Mouse (Mus musculus) lung, embryonic 15.5 days (tissue): ENCODE results near the gene Adamts4. TPM values are rescaled to one million over a fixed set of nuclear protein-coding genes. Genes with fewer than 3 reads are reported as not detected.
"Not testable (repeated sequence)": the region's sequence is repeated elsewhere in the genome, so short reads cannot be mapped to it uniquely, and the experiment has no call there.

Source experiments
- ATAC-seq: fragments of 200-750 bp; cut with Nextera tagmentation; 2 replicates; pipeline ENCODE4 v1.8.0; 2017; ENCODE audit warnings: moderate number of reproducible peaks, borderline replicate concordance; ENCODE audit not compliant: low FRiP score, low TSS enrichment; ENCODE audit errors: extremely low read depth
- H3K27ac ChIP-seq: fragments of 300-500 bp; sonication (generic); 2 replicates; pipeline ENCODE4 v1.5.1; 2015; ENCODE audit warnings: moderate library complexity, mild to moderate bottlenecking, inconsistent platforms
- H3K27me3 ChIP-seq: fragments of 300-500 bp; sonication (generic); 2 replicates; pipeline ENCODE4 v1.6.1; 2015; ENCODE audit warnings: inconsistent platforms
- H3K36me3 ChIP-seq: fragments of 300-500 bp; sonication (generic); 2 replicates; pipeline ENCODE4 v1.6.1; 2015; ENCODE audit warnings: inconsistent platforms
- H3K4me1 ChIP-seq: fragments of 300-500 bp; sonication (generic); 2 replicates; pipeline ENCODE4 v1.6.1; 2015; ENCODE audit warnings: inconsistent platforms
- H3K4me2 ChIP-seq: fragments of 300-500 bp; sonication (generic); 2 replicates; pipeline ENCODE4 v1.6.1; 2015; ENCODE audit warnings: inconsistent platforms, mild to moderate bottlenecking, moderate library complexity
- H3K4me3 ChIP-seq: fragments of 300-500 bp; sonication (generic); 2 replicates; pipeline ENCODE4 v1.5.1; 2015; ENCODE audit warnings: mild to moderate bottlenecking, inconsistent platforms
- H3K9ac ChIP-seq: fragments of 300-500 bp; sonication (generic); 2 replicates; pipeline ENCODE4 v1.6.1; 2015; ENCODE audit warnings: inconsistent platforms
- H3K9me3 ChIP-seq: fragments of 300-500 bp; sonication (generic); 2 replicates; pipeline ENCODE4 v1.6.1; 2016; ENCODE audit warnings: inconsistent platforms
- WGBS: fragments of 180-500 bp; shearing (Covaris S2); methylation state at CpG from one replicate; pipeline ENCODE4 v1.1.7; 2015; 5-methylcytosine and 5-hydroxymethylcytosine counted together
- polyA plus RNA-seq: library from polyadenylated mRNA; unstranded; fragments of >200 nt; fragmentation: Nextera tagmentation; extraction: Ambion mirVana; gene quantifications from 2 replicates; pipeline ENCODE4 v1.2.1, GENCODE M21; 2015

Gene Adamts4
- polyA plus RNA-seq, 1 experiment from 2014 or later, result 9.6 TPM

- Histone ChIP-seq H3K27me3 (no peaks in the 10 kb centered on the region; the same call in 1 of the 2 replicates), H3K27ac (no peak overlapping the region), H3K36me3 (no peaks in the 10 kb centered on the region), H3K4me2 (no peak overlapping the region), H3K4me3 (no peak overlapping the region), H3K9me3 (no peaks in the 10 kb centered on the region), H3K4me1 (peaks cover 7% of the 10 kb centered on the region; the same call in 1 of the 2 replicates), H3K9ac (no peak overlapping the region)
- no peak for ATAC-seq
- 62% methylated on average over 3 of the region's 3 CpGs for WGBS
These were observed 48.0 kb downstream of the Adamts4 start for GRCm38 (mm10) chr1:171298226-171298625.

- H3K36me3 ChIP-seq, H3K9me3 ChIP-seq, H3K27me3 ChIP-seq, H3K4me2 ChIP-seq, H3K27ac ChIP-seq, H3K9ac ChIP-seq, ATAC-seq, H3K4me3 ChIP-seq, H3K4me1 ChIP-seq: not testable (repeated sequence)
- 54% methylated on average over 5 of the region's 5 CpGs for WGBS
These were observed 55.9 kb downstream of the Adamts4 start for GRCm38 (mm10) chr1:171306157-171306556.

- H3K36me3 ChIP-seq, result no peaks in the 10 kb centered on the region
- no peaks in the 10 kb centered on the region for H3K9me3 ChIP-seq
- ATAC-seq, result no peak
- no peak overlapping the region for H3K4me3 ChIP-seq
- no peak overlapping the region for H3K27ac ChIP-seq
- H3K4me2 ChIP-seq, result no peak overlapping the region
- no peak overlapping the region for H3K9ac ChIP-seq
- no peaks in the 10 kb centered on the region for H3K27me3 ChIP-seq
- 71% methylated on average over 2 of the region's 2 CpGs for WGBS
- H3K4me1 ChIP-seq, result no peaks in the 10 kb centered on the region
These were observed 59.1 kb downstream of the Adamts4 start for GRCm38 (mm10) chr1:171309321-171309720.

Other genes with a start within 250 kb of the Adamts4 start
- 0.42 and 0.66 TPM in 2 replicates for gene Fcgr4, start 231.5 kb upstream of the Adamts4 start, polyA plus RNA-seq
- 13.2 and 15.1 TPM in 2 replicates for gene Fcgr3, start 185.5 kb upstream of the Adamts4 start, polyA plus RNA-seq
- 7.2 and 8.3 TPM in 2 replicates for gene Cfap126, start 136.5 kb upstream of the Adamts4 start, polyA plus RNA-seq
- 256 and 267 TPM in 2 replicates for gene Sdhc, start 99.8 kb upstream of the Adamts4 start, polyA plus RNA-seq
- 0.69 and 1.0 TPM in 2 replicates for gene Mpz, start 99.7 kb upstream of the Adamts4 start, polyA plus RNA-seq
- gene Pcp4l1, start 54.2 kb upstream of the Adamts4 start, polyA plus RNA-seq, result 5.0 and 5.9 TPM in 2 replicates
- 0.20 and 0.33 TPM in 2 replicates for gene Nr1i3, start 36.5 kb upstream of the Adamts4 start, polyA plus RNA-seq
- 34.9 and 35.4 TPM in 2 replicates for gene Tomm40l, start 27.9 kb upstream of the Adamts4 start, polyA plus RNA-seq
- gene Apoa2, start 25.4 kb upstream of the Adamts4 start, polyA plus RNA-seq, result 9.5 and 38.1 TPM in 2 replicates
- 46.3 and 46.7 TPM in 2 replicates for gene Fcer1g, start 16.1 kb upstream of the Adamts4 start, polyA plus RNA-seq
- gene Ndufs2, start 967 bp downstream of the Adamts4 start, polyA plus RNA-seq, result 241 and 266 TPM in 2 replicates
- gene B4galt3, start 19.9 kb downstream of the Adamts4 start, polyA plus RNA-seq, result 81.2 and 87.2 TPM in 2 replicates
- gene Ppox, start 30.8 kb downstream of the Adamts4 start, polyA plus RNA-seq, result 49.3 and 50.6 TPM in 2 replicates
- 84.4 and 89.7 TPM in 2 replicates for gene Usp21, start 37.6 kb downstream of the Adamts4 start, polyA plus RNA-seq
- 105 and 109 TPM in 2 replicates for gene Ufc1, start 44.6 kb downstream of the Adamts4 start, polyA plus RNA-seq
- gene Dedd, start 78.7 kb downstream of the Adamts4 start, polyA plus RNA-seq, result 49.5 and 50.5 TPM in 2 replicates
- 38.3 and 42.6 TPM in 2 replicates for gene Nit1, start 95.2 kb downstream of the Adamts4 start, polyA plus RNA-seq
- 83.8 and 91.3 TPM in 2 replicates for gene Pfdn2, start 95.2 kb downstream of the Adamts4 start, polyA plus RNA-seq
- gene Klhdc9, start 110.4 kb downstream of the Adamts4 start, polyA plus RNA-seq, result 2.1 and 2.6 TPM in 2 replicates
- gene Nectin4, start 119.7 kb downstream of the Adamts4 start, polyA plus RNA-seq, result 5.1 and 7.3 TPM in 2 replicates
- 2.2 and 3.4 TPM in 2 replicates for gene Arhgap30, start 138.5 kb downstream of the Adamts4 start, polyA plus RNA-seq
- gene Usf1, start 160.9 kb downstream of the Adamts4 start, polyA plus RNA-seq, result 72.9 and 85.7 TPM in 2 replicates
- gene Tstd1, start 168.5 kb downstream of the Adamts4 start, polyA plus RNA-seq, result 6.4 and 7.5 TPM in 2 replicates
- gene F11r, start 187.1 kb downstream of the Adamts4 start, polyA plus RNA-seq, result 102 and 115 TPM in 2 replicates